Mouse (Mus musculus) brain, embryonic 14.5 days (tissue): ENCODE measurements around the gene Ccdc158.

Experiments used
- CTCF ChIP-seq: fragments of 200-500 bp; IDR thresholded peaks from 2 replicates; pipeline ENCODE4 v1.5.1; 2012; ENCODE audit warnings: inconsistent platforms, mild to moderate bottlenecking, moderate library complexity, borderline replicate concordance; ENCODE audit not compliant: insufficient read depth, insufficient read length; ENCODE audit errors: extremely low read depth
- POLR2A ChIP-seq: fragments of 200-500 bp; IDR thresholded peaks from 2 replicates; pipeline ENCODE4 v1.6.1; 2012; ENCODE audit warnings: mild to moderate bottlenecking, inconsistent platforms, borderline replicate concordance; ENCODE audit not compliant: poor library complexity, insufficient read depth, insufficient read length, severe bottlenecking; ENCODE audit errors: extremely low read depth

- TF ChIP-seq CTCF (no peak), POLR2A (no peak)
Observed at GRCm38 (mm10) chr5:92666860-92667259, 8.2 kb downstream of the Ccdc158 start.
